Mouse (Mus musculus): Measurements from ENCODE around the gene Npdc1. TPM values are rescaled to one million over a fixed set of nuclear protein-coding genes. Genes with fewer than 3 reads are reported as not detected.

Npdc1 gene
- polyA plus RNA-seq, 1 experiment from 2014 or later, result 32.8 TPM

DNA sequence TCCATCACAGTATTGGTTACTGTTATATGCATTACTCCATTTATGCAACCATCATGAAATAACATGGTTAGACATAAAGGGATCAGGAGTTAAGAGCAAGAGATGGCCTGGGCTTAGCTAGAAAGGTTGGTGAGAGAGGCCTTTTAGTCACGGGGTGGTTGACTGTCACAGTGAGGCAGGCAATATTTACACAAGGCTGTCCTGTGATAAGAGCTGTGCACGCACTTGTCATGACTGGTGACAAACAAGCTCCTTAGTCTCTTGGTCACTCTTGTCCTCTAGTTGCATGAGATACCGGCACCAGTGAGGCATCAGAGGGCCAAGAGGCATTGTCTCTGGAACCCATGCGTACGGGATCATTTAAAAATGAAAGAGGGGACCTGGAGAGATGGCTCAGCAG, 14.7 kb upstream of the Npdc1 start:
- Histone ChIP-seq H3K9ac (ENCODE audit: low read depth, low read length) (no peak overlapping the region), H3K27me3 (ENCODE audit: control insufficient read depth, insufficient read depth, low read length) (no peaks in the 10 kb centered on the region), H3K4me2 (replicated peaks; ENCODE audit: low read depth, low read length) (no peak overlapping the region), H3K9me3 (ENCODE audit: control insufficient read depth, low read length) (no peaks in the 10 kb centered on the region), H3K4me1 (ENCODE audit: control insufficient read depth, insufficient read depth, low read length) (no peaks in the 10 kb centered on the region), H3K36me3 (ENCODE audit: control insufficient read depth, insufficient read depth, low read length) (no peaks in the 10 kb centered on the region), H3K27ac (ENCODE audit: low read depth, low read length) (no peak overlapping the region), H3K4me3 (ENCODE audit: low read length) (no peak overlapping the region)
- WGBS, result 77% methylated on average over 5 of the region's 5 CpGs
- no peak for ATAC-seq (ENCODE audit: low FRiP score, low TSS enrichment)

DNA sequence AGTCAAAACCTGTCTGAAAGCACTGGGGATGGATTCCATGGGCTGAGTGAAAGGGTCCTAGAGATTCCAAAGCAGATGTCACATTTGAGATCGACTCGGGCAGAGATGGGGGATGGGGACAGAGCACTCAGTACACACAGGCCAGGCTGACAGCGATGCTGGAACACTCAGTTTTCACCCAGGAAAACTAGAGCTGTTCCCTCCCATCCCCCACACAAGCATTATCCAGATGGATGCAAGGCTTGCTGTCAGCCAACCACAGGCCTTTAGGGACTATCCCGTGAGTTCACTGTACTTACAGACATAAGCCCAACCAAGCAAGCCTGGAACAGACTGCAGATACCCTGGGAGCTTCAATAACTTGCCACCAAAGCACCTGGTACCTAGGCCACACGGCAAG, 7.9 kb upstream of the Npdc1 start:
- Histone ChIP-seq H3K4me3 (ENCODE audit: low read length) (no peak overlapping the region), H3K27ac (ENCODE audit: low read depth, low read length) (no peak overlapping the region), H3K36me3 (ENCODE audit: control insufficient read depth, insufficient read depth, low read length) (no peaks in the 10 kb centered on the region), H3K9ac (ENCODE audit: low read depth, low read length) (no peak overlapping the region), H3K4me1 (ENCODE audit: control insufficient read depth, insufficient read depth, low read length) (peaks cover 17% of the 10 kb centered on the region; the same call in 1 of the 2 replicates), H3K27me3 (ENCODE audit: control insufficient read depth, insufficient read depth, low read length) (peaks cover 19% of the 10 kb centered on the region; the same call in 1 of the 2 replicates), H3K4me2 (replicated peaks; ENCODE audit: low read depth, low read length) (no peak overlapping the region), H3K9me3 (ENCODE audit: control insufficient read depth, low read length) (no peaks in the 10 kb centered on the region)
- WGBS, result 73% methylated on average over 5 of the region's 5 CpGs
- ATAC-seq (ENCODE audit: low FRiP score, low TSS enrichment), result no peak

DNA sequence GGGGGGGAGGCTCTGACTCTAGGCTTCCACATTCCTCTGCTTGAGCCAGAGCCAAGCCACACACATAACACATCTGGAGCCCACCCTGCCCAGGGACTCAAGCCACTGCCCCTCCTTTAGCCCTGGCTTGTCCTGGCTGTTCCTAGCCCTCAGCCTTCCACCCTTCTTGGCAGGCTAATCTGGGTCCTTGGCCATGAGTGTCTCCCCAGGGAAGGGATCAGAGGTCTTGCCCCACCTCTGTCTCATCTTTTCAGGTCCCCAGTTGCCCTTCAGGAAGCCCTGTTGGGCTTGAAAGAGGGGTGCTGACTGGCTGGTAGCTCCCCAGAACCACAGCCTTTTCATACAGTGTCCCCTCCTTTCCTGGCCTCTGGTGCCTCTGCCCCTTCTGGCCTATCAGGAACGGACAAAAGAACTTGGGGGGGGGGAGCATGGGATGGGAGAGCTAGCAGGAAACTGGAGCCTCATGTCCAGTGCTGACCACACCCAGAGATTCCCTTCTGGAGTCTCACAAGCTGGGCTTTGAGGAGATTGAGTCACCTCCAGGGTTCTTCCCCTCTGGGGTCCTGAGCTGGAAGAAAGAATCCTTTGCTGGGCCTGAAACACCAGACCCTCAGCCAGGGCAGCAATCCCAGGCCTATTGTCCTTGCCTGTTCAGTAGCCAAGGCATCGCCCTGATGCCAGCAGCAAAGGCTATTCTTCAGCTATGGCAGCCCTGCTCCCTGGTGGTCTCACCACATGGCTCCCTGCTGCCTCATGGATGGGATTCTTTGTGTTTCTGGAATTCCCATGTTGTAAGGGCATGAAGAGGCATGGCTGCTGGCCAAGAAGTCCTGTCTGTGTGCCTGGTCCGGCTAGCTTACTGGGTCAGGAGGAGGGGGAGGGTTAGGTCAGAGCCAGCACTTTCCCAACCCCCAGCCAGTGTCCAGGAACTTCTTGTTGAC, 4.6 kb upstream of the Npdc1 start:
- H3K4me3 ChIP-seq (ENCODE audit: low read length), result no peak overlapping the region
- no peaks in the 10 kb centered on the region for H3K9me3 ChIP-seq (ENCODE audit: control insufficient read depth, low read length)
- 42% methylated on average over 3 of the region's 3 CpGs for WGBS
- H3K27ac ChIP-seq (ENCODE audit: low read depth, low read length), result no peak overlapping the region
- no peak overlapping the region for H3K9ac ChIP-seq (ENCODE audit: low read depth, low read length)
- peaks cover 17% of the 10 kb centered on the region; the same call in 1 of the 2 replicates for H3K4me1 ChIP-seq (ENCODE audit: control insufficient read depth, insufficient read depth, low read length)
- H3K4me2 ChIP-seq (replicated peaks; ENCODE audit: low read depth, low read length), result no peak overlapping the region
- H3K27me3 ChIP-seq (ENCODE audit: control insufficient read depth, insufficient read depth, low read length), result peaks cover 44% of the 10 kb centered on the region
- no peak for ATAC-seq (ENCODE audit: low FRiP score, low TSS enrichment)
- no peaks in the 10 kb centered on the region for H3K36me3 ChIP-seq (ENCODE audit: control insufficient read depth, insufficient read depth, low read length)

DNA sequence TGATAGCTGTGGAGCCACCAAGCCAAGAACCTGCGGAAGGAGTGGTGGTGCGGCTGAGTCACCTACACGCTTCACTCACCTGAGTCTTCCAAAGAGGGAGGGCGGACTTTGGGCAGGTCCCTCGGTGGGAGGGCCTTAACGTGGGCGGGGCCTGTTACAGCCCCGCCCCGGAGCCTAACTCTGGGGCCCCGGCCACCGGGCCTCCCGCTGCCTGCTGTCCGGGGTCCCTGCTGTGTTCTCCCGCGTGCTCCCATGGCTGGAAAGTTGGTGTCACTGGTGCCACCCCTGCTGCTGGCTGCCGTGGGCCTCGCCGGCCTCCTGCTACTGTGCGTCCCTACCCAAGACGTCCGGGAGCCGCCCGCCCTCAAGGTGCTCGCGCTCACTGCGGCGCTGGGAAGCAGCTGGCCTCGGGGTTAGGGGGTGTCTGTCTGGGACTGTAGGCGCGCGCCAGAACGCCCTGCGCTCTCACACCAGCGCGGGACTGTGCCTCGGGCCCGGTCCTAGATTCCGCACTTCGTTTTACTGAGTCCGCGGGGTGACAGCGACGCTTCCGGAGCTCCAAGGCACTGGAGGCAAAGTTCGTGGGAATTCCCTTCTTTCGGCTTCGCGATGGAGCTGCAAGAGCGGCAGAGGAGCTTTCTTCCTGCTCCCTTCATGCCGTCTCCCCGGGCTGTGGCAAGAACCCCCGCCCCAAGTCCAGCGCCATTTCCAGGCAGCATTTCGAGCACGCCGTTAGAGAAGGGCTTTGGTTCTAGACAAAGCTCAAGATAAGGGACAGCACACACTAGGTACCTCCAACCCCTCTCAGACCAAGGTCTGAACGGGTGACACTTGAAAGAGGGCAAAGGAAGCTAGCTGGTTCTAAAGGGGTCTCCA, 3.2 kb upstream of the Npdc1 start, which contains the start of gene Entpd2:
TSS of gene Entpd2 (plus strand) at position 154 of the 876 bp plus-strand sequence.
- no peaks in the 10 kb centered on the region for H3K9me3 ChIP-seq (ENCODE audit: control insufficient read depth, low read length)
- H3K4me2 ChIP-seq (replicated peaks; ENCODE audit: low read depth, low read length), result peak within 1 kb of the TSS; percentile 71
- H3K9ac ChIP-seq (ENCODE audit: low read depth, low read length), result peak within 1 kb of the TSS; percentile 7; the same call in 1 of the 2 replicates
- peaks cover 58% of the 10 kb centered on the region for H3K27me3 ChIP-seq (ENCODE audit: control insufficient read depth, insufficient read depth, low read length)
- ATAC-seq (ENCODE audit: low FRiP score, low TSS enrichment), result peak; percentile 51
- no peaks in the 10 kb centered on the region for H3K36me3 ChIP-seq (ENCODE audit: control insufficient read depth, insufficient read depth, low read length)
- peak within 1 kb of the TSS; percentile 45 for H3K4me3 ChIP-seq (ENCODE audit: low read length)
- H3K27ac ChIP-seq (ENCODE audit: low read depth, low read length), result no peak within 1 kb of the TSS
- peaks cover 17% of the 10 kb centered on the region; the same call in 1 of the 2 replicates for H3K4me1 ChIP-seq (ENCODE audit: control insufficient read depth, insufficient read depth, low read length)
- WGBS, result under 1% methylated on average over 57 of the region's 57 CpGs

DNA sequence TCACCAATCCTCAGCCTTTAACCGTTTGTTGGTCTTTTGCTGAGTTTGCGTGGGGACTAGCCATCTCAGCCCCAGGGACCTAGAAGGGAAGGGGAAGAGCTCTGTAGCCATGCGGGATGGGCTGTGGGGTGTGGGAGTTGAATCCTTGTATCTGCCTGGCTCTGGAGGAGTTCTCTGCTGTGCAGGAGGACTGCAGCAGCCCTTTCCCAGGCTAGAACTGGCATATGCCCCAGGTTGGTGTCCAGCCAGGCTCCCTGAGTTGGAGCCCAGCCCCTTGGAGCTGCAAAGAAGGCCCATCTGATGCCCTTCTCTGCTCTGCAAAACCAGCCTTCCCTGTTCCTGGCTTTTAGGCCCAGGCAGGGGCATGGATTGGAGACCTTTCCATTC, 2.6 kb upstream of the Npdc1 start:
- no peak overlapping the region for H3K9ac ChIP-seq (ENCODE audit: low read depth, low read length)
- H3K4me3 ChIP-seq (ENCODE audit: low read length), result peak overlapping the region; percentile 45; the same call in 1 of the 2 replicates
- H3K9me3 ChIP-seq (ENCODE audit: control insufficient read depth, low read length), result no peaks in the 10 kb centered on the region
- no peak overlapping the region for H3K27ac ChIP-seq (ENCODE audit: low read depth, low read length)
- peak overlapping the region; percentile 71 for H3K4me2 ChIP-seq (replicated peaks; ENCODE audit: low read depth, low read length)
- ATAC-seq (ENCODE audit: low FRiP score, low TSS enrichment), result no peak
- no peaks in the 10 kb centered on the region for H3K36me3 ChIP-seq (ENCODE audit: control insufficient read depth, insufficient read depth, low read length)
- 27% methylated on average over 3 of the region's 3 CpGs for WGBS
- peaks cover 17% of the 10 kb centered on the region; the same call in 1 of the 2 replicates for H3K4me1 ChIP-seq (ENCODE audit: control insufficient read depth, insufficient read depth, low read length)
- H3K27me3 ChIP-seq (ENCODE audit: control insufficient read depth, insufficient read depth, low read length), result peaks cover 62% of the 10 kb centered on the region

DNA sequence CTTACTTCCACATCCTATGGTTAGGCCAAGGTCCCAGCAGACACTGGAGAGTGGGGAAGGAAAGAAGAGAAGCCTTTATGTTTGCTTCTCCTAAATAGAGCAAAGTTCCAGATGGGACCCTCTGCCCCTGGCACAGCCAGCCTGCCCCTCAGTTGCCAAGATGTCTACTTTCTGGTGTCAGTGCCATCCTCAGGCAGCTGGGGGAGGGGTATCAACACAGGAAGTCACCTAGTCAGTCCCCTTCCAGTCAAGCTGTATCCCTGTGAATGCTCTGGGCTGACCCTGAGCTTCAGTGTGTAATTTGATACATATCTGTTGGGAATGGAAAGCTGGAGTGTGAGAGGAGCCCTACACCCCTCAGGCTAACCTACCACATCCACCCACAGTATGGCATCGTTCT, 2.1 kb upstream of the Npdc1 start:
- Histone ChIP-seq H3K9me3 (ENCODE audit: control insufficient read depth, low read length) (no peaks in the 10 kb centered on the region), H3K4me2 (replicated peaks; ENCODE audit: low read depth, low read length) (no peak overlapping the region), H3K4me1 (ENCODE audit: control insufficient read depth, insufficient read depth, low read length) (peaks cover 17% of the 10 kb centered on the region; the same call in 1 of the 2 replicates), H3K36me3 (ENCODE audit: control insufficient read depth, insufficient read depth, low read length) (no peaks in the 10 kb centered on the region), H3K9ac (ENCODE audit: low read depth, low read length) (no peak overlapping the region), H3K4me3 (ENCODE audit: low read length) (no peak overlapping the region), H3K27ac (ENCODE audit: low read depth, low read length) (no peak overlapping the region), H3K27me3 (ENCODE audit: control insufficient read depth, insufficient read depth, low read length) (peaks cover 65% of the 10 kb centered on the region)
- no peak for ATAC-seq (ENCODE audit: low FRiP score, low TSS enrichment)
- WGBS, result 28% methylated on average over 1 of the region's 1 CpGs

DNA sequence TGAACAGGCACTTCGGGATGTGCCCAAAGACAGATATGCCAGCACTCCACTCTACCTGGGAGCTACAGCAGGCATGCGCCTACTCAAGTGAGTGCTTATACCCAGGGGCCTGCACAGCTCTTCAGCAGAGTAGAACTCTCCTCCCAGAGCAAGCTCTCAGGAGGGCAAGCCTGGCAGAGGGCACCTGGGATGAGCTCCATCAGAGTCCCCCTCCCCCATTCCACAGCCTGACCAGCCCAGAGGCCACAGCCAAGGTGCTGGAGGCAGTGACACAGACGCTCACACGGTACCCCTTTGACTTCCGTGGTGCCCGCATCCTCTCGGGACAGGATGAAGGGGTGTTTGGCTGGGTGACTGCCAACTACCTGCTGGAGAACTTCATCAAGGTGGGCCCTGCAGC, 1.1 kb upstream of the Npdc1 start:
- H3K27ac ChIP-seq (ENCODE audit: low read depth, low read length), result no peak overlapping the region
- H3K36me3 ChIP-seq (ENCODE audit: control insufficient read depth, insufficient read depth, low read length), result no peaks in the 10 kb centered on the region
- no peaks in the 10 kb centered on the region for H3K9me3 ChIP-seq (ENCODE audit: control insufficient read depth, low read length)
- no peak overlapping the region for H3K9ac ChIP-seq (ENCODE audit: low read depth, low read length)
- WGBS, result 91% methylated on average over 7 of the region's 7 CpGs
- no peak overlapping the region for H3K4me2 ChIP-seq (replicated peaks; ENCODE audit: low read depth, low read length)
- H3K4me1 ChIP-seq (ENCODE audit: control insufficient read depth, insufficient read depth, low read length), result peaks cover 17% of the 10 kb centered on the region; the same call in 1 of the 2 replicates
- no peak for ATAC-seq (ENCODE audit: low FRiP score, low TSS enrichment)
- peaks cover 75% of the 10 kb centered on the region for H3K27me3 ChIP-seq (ENCODE audit: control insufficient read depth, insufficient read depth, low read length)
- H3K4me3 ChIP-seq (ENCODE audit: low read length), result no peak overlapping the region

DNA sequence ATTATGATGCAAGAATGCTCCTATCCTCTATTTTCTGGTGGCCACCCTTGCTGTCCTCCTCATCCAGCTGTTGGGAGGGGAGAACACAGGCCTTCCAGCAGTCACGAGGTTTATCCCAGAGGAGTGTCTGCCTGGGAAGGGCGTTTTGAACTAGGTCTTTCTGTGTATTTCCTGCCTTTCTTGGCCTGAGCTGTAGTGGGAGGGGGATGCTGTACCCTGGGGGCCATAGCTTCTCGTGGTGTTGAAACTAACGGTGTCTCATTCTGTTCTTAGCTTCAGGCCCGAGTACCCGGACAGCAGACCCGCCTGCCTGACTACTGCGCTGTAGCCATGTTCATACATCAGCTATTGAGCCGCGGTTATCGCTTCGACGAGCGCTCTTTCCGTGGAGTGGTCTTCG, 1.1 kb downstream of the Npdc1 start:
- Histone ChIP-seq H3K4me1 (ENCODE audit: control insufficient read depth, insufficient read depth, low read length) (peaks cover 9% of the 10 kb centered on the region; the same call in 1 of the 2 replicates), H3K27me3 (ENCODE audit: control insufficient read depth, insufficient read depth, low read length) (peaks cover 70% of the 10 kb centered on the region), H3K27ac (ENCODE audit: low read depth, low read length) (no peak overlapping the region), H3K36me3 (ENCODE audit: control insufficient read depth, insufficient read depth, low read length) (no peaks in the 10 kb centered on the region), H3K4me2 (replicated peaks; ENCODE audit: low read depth, low read length) (peak overlapping the region; percentile 25; the same call in 1 of the 2 replicates), H3K4me3 (ENCODE audit: low read length) (no peak overlapping the region), H3K9me3 (ENCODE audit: control insufficient read depth, low read length) (no peaks in the 10 kb centered on the region), H3K9ac (ENCODE audit: low read depth, low read length) (no peak overlapping the region)
- WGBS, result 23% methylated on average over 16 of the region's 16 CpGs
- ATAC-seq (ENCODE audit: low FRiP score, low TSS enrichment), result no peak

Measured in kidney, embryonic 14.5 days (tissue).